Mouse (Mus musculus): ENCODE results near the gene Wnt5b.
A peak's percentile ranks its signal among the peaks of the same experiment; 100 is the strongest.

The Wnt5b gene

DNA sequence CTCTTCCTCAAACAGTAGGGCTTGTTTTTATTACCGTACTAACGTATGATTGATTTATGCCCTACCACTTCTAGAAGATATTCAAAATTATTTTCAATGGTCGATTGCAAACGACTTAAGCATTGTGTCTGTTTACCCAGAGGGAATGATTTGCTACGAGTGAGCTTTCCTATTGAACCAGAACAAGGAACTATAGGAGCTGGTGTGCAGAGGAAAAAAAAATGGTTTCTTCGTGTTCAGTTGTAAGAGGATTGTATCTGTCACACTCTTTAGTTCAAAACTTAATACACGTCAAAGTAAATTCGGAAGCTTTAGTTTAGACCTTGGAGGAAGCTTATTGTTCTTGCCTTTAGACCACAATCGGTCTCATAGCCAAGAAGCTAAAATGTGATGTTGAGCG lies 155.1 kb downstream of the Wnt5b start:
- no peak for DNase-seq (ENCODE audit: low read depth, low spot score)

DNA sequence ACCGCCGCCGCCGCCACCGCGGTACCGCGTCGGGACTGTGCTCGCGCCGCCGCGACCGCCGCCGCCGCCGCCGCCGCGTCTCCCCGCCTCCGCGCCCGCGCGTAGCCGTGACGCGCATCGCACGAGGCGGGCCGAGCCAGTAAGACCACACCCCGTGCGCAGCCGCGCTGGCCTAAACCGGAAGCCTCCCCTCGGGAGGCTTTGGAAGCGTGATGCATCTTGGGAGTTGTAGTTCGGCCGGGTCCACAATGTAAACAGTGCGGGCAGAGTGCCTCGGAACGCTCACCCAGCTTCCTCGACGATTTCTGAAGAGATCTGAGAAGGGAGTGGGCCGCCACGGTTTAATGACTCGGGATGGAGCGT lies 155.5 kb downstream of the Wnt5b start:
- DNase-seq (ENCODE audit: low read depth, low spot score) = peak; percentile 95

DNA sequence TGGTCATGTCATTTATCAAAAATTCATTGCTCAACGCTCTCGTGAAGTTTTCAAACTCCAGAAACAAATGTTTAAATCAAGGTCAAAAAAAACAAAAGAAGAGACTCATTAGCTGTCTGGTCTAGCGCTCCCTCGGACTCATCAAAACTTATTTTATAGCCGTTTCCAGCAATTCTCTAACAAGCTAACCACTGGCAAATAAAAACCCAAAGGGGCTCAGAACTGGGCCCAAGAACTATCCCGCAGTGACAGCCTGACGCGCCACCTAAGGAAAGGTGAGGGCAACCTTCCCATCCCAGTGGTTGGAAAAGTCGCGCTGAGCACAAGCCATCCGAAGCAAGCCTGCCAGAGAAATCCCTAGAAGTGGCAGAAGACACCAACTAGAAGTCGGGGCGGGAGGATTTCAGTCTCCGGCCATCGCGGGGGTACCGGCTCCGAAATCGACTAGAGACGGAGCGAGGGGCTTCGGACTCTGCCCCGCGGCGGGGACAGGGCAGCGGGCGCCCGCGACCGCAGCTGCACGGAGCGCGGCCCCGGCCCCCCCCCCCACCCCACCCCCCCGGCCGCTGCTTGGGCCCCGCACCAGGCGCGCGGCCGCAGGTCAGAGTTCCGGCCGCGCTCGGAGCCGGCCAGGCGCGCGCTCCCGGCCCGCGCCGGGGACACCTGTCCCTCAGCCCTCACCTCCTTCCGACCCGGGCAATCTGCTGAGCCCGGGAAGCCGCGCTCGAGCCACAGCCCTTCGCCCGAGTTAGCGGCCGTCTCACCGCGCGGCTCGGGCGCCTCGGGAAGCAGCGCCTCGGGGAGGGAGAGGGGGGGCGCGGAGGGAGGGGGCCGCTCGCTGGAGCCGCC lies 156.1 kb downstream of the Wnt5b start:
- no peak for DNase-seq (ENCODE audit: low read depth, low spot score)

DNA sequence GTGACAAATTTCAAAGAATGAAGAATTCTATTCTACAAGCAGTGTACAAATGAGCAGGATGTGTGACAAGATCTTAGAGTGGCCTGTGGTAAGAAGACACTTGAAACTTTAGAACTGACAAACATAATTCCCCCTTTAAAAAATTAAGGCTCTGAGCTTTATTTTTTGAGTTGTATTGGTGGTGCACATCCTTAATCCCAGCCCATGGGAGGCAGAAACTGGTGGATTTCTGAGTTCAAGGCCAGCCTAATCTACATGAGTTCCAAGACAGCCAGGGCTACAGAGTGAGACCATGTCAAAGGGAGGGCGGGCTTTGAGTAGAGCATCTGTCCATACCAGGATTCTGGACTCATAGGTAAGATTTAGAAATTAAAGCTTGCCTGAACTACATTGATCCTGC lies 157.3 kb downstream of the Wnt5b start:
- no peak for DNase-seq (ENCODE audit: low read depth, low spot score)

DNA sequence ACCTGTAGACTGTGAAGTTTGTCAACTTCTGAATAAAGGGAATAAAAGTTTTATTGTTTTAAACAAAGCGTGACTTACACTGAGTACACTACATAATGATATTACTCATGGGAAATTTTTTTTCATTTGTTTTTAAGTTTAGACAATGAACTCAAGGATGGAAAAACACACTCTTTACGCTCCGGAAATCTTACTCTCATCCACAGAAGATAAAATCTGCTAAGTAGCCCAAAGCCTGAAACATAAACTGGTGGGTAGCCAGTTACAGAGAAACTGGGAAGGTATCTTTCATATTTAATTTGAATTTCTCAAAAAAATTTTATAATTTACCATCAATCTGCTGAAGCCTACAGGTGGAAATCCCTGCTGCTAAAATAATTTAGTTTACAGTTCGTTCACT lies 157.7 kb downstream of the Wnt5b start:
- no peak for DNase-seq (ENCODE audit: low read depth, low spot score)

DNA sequence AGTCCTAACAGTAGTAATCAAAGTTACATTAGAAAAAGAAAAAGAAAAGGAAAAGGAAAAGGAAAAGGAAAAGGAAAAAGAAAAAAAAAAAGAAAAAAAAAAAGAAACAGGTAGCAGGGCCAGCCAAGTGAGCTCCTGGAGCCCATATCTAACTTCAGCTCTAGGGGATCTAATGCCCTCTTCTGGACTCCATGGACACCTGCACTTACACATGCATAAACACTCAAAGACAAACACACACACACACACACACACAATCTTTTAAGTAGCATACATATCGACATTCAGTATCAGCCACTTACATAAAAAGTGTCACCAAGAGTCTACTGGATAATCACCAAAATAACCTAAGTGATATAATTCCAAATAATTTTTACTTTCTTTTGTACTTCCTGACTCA lies 158.5 kb downstream of the Wnt5b start:
- no peak for DNase-seq (ENCODE audit: low read depth, low spot score)

All from retina, postnatal 7 days (tissue).